Mouse (Mus musculus) stomach, postnatal 0 days (tissue): Measurements from ENCODE around the gene Prkag3. TPM values are rescaled to one million over a fixed set of nuclear protein-coding genes. Genes with fewer than 3 reads are reported as not detected.

Experiments used
- ATAC-seq: fragments of 200-750 bp; cut with Nextera tagmentation; 2 replicates; pipeline ENCODE4 v1.8.0; 2017; ENCODE audit not compliant: low FRiP score, low TSS enrichment
- DNase-seq: peaks from one replicate; pipeline ENCODE4 v3.0.0-alpha.2; 2016; ENCODE audit warnings: low spot score
- H3K27ac ChIP-seq: fragments of 300-500 bp; sonication (generic); replicated peaks from 2 replicates; pipeline ENCODE4 v1.5.1; 2014; ENCODE audit warnings: mild to moderate bottlenecking, control low read depth
- H3K27me3 ChIP-seq: fragments of 300-500 bp; sonication (generic); 2 replicates; pipeline ENCODE4 v1.6.1; 2014; ENCODE audit warnings: low read length; ENCODE audit not compliant: control insufficient read depth, insufficient read depth
- H3K36me3 ChIP-seq: fragments of 300-500 bp; sonication (generic); 2 replicates; pipeline ENCODE4 v1.6.1; 2014; ENCODE audit warnings: low read length, mixed read lengths; ENCODE audit not compliant: control insufficient read depth, insufficient read depth
- H3K4me1 ChIP-seq: fragments of 300-500 bp; sonication (generic); replicated peaks from 2 replicates; pipeline ENCODE4 v1.6.1; 2014; ENCODE audit warnings: antibody characterized with exemption; ENCODE audit not compliant: control insufficient read depth, insufficient read depth
- H3K4me2 ChIP-seq: fragments of 300-500 bp; sonication (generic); replicated peaks from 2 replicates; pipeline ENCODE4 v1.6.1; 2014; ENCODE audit warnings: low read depth, mild to moderate bottlenecking, control low read depth, moderate library complexity
- H3K4me3 ChIP-seq: fragments of 300-500 bp; sonication (generic); 2 replicates; pipeline ENCODE4 v1.5.1; 2014; ENCODE audit warnings: low read depth, low read length, control low read depth
- H3K9ac ChIP-seq: fragments of 300-500 bp; sonication (generic); 2 replicates; pipeline ENCODE4 v1.6.1; 2014; ENCODE audit warnings: mild to moderate bottlenecking, low read length, control low read depth, mixed read lengths
- H3K9me3 ChIP-seq: fragments of 300-500 bp; sonication (generic); 2 replicates; pipeline ENCODE4 v1.6.1; 2016; ENCODE audit warnings: low read length; ENCODE audit not compliant: control insufficient read depth
- CTCF ChIP-seq: IDR thresholded peaks from 2 replicates; pipeline ENCODE4 v1.5.1; 2016; ENCODE audit warnings: antibody characterized with exemption, low read depth, mild to moderate bottlenecking, moderate library complexity
- EP300 ChIP-seq: optimal IDR thresholded peaks from 2 replicates; pipeline ENCODE3; 2016; ENCODE audit warnings: antibody characterized with exemption
- WGBS: fragments of 180-500 bp; shearing (Covaris S2); extraction: QIAGEN DNeasy Blood & Tissue Kit; methylation state at CpG from one replicate; pipeline ENCODE4 v1.1.7; 2014; 5-methylcytosine and 5-hydroxymethylcytosine counted together
- polyA plus RNA-seq: library from polyadenylated mRNA; unstranded; fragments of >200 nt; fragmentation: Nextera tagmentation; extraction: Ambion mirVana; gene quantifications from 2 replicates; pipeline ENCODE4 v1.2.1, GENCODE M21; 2015

Gene Prkag3
- polyA plus RNA-seq, 1 experiment from 2014 or later = 0.25 TPM

DNA sequence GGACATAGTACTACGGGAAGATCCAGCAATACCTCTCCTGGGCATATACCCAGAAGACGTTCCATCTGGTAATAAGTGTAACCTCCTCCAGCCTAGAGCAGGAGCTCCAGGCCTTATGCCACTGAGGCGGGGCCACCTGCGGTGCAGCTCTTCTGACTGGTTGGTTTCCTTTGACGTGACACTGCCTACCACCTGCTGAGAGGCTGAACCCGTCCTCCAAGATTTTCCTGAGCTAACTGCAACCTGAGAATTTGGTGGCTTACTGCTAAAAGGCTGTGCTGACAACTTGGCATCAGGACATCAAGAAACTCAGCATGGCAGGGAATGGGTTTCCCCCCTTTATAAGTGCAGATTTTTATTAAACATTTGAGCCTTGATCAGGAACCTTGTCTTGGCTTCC is 39.5 kb downstream of the Prkag3 start:
- Histone ChIP-seq H3K4me2 (no peak overlapping the region), H3K27ac (no peak overlapping the region), H3K9ac (no peak overlapping the region), H3K9me3 (no peaks in the 10 kb centered on the region), H3K4me1 (peaks cover 4% of the 10 kb centered on the region; the same call in 1 of the 2 replicates), H3K36me3 (no peaks in the 10 kb centered on the region), H3K4me3 (no peak overlapping the region), H3K27me3 (no peaks in the 10 kb centered on the region)
- DNase-seq (no peak), ATAC-seq (no peak)
- no peak for TF ChIP-seq CTCF
- TF ChIP-seq EP300 = no peak
- WGBS = 39% methylated on average over 6 of the region's 6 CpGs

DNA sequence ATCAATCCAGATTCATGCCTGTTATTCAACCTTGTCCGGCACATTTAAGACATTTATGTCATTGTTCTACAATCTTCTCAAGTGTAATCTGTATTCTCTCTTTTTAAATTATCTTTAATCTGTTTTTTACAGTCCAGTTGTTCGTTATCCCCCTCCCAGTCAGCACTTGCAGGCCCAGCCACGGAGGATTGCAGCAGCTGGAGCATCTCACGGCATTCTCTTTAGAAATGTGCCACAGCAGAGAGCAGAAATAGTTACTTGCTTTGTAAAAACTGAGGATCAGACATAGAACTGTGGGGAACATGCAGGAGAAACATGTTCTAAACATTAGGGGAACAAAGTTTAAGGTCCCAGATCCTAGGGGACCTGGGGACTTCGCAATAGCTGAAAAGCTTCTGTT is 44.0 kb downstream of the Prkag3 start:
- no peaks in the 10 kb centered on the region for H3K9me3 ChIP-seq
- H3K27ac ChIP-seq = peak overlapping the region; percentile 25; the same call in 1 of the 2 replicates
- WGBS = 61% methylated on average over 5 of the region's 5 CpGs
- ATAC-seq (no peak), DNase-seq (no peak)
- no peaks in the 10 kb centered on the region for H3K4me1 ChIP-seq
- TF ChIP-seq EP300 = no peak
- no peak for TF ChIP-seq CTCF
- no peaks in the 10 kb centered on the region for H3K27me3 ChIP-seq
- no peaks in the 10 kb centered on the region for H3K36me3 ChIP-seq
- H3K4me2 ChIP-seq = no peak overlapping the region
- H3K9ac ChIP-seq = no peak overlapping the region
- no peak overlapping the region for H3K4me3 ChIP-seq

DNA sequence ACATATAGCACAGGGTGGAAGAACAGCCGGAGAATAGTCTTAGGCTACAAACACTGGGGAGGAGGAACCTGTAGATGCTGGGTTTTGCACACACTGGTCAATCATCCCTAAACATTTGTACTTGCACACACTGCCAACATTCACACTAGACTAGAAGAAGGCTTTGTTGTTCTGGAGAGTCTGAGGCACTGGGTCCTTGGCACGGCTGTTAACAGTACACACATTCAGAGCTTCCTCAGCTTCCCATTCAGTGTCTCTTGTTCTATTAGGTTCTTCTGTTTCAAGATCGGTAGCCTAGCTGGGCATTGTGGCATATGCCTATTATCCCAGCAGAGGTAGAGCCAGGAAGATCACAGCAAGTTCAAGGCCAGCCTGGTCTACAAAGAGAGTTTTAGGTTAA is 44.9 kb downstream of the Prkag3 start:
- H3K4me3 ChIP-seq = no peak overlapping the region
- ATAC-seq = no peak
- no peaks in the 10 kb centered on the region for H3K4me1 ChIP-seq
- H3K9me3 ChIP-seq = no peaks in the 10 kb centered on the region
- H3K27ac ChIP-seq = no peak overlapping the region
- H3K27me3 ChIP-seq = no peaks in the 10 kb centered on the region
- no peak overlapping the region for H3K9ac ChIP-seq
- TF ChIP-seq CTCF (no peak), EP300 (no peak)
- H3K36me3 ChIP-seq = no peaks in the 10 kb centered on the region
- WGBS = 77% methylated on average over 3 of the region's 3 CpGs
- no peak for DNase-seq
- no peak overlapping the region for H3K4me2 ChIP-seq

DNA sequence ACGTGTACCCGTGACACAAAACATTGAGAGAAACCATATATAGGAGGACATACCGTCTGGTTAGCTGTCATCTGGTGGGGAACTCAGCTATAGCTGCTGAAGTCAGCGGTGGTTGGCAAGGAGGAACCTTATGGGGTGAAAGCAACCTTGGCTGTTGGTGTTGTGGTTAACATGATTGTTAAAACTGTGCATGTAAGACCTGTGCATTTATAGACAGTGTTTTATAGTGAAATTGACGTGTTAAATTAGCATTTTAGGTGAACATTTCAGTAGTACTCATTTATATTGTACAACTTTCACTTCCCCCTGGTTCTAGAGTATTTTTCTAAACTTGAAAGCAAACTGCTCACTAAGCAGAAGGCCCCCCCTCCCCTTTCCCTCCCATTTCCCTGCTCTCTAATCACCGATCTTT is 46.9 kb downstream of the Prkag3 start:
- Histone ChIP-seq H3K27me3 (no peaks in the 10 kb centered on the region), H3K4me2 (no peak overlapping the region), H3K4me1 (no peaks in the 10 kb centered on the region), H3K27ac (no peak overlapping the region), H3K4me3 (no peak overlapping the region), H3K36me3 (peaks cover 9% of the 10 kb centered on the region), H3K9ac (no peak overlapping the region), H3K9me3 (no peaks in the 10 kb centered on the region)
- ATAC-seq = no peak
- no peak for DNase-seq
- TF ChIP-seq EP300 (no peak), CTCF (no peak)
- 89% methylated on average over 6 of the region's 6 CpGs for WGBS

DNA sequence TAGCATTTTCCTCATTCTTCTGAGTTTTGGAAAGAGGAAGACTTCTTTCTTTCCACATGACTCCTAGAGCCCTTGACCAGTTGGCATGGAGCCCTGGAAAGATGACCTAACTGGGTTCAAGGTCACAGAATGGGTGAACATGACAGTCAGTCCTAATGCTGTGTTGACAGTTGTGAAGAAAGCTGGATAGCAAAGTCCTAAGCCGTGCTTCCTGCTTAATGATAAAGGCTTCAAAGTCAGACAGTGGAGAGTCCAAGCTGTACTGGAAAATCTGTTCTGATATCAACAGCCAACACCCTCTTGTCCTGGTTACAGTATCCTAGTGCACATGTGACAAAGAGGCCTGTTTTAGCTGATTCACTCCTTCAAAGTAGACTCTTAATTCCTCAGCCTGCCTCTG is 50.2 kb downstream of the Prkag3 start:
- Histone ChIP-seq H3K27me3 (no peaks in the 10 kb centered on the region), H3K9ac (no peak overlapping the region), H3K9me3 (no peaks in the 10 kb centered on the region), H3K36me3 (peaks cover 16% of the 10 kb centered on the region), H3K4me3 (no peak overlapping the region), H3K4me1 (no peaks in the 10 kb centered on the region), H3K27ac (no peak overlapping the region), H3K4me2 (no peak overlapping the region)
- no peak for DNase-seq
- WGBS = 67% methylated on average over 1 of the region's 1 CpGs
- TF ChIP-seq CTCF (no peak), EP300 (no peak)
- ATAC-seq = peak; percentile 49; the same call in 1 of the 2 replicates

DNA sequence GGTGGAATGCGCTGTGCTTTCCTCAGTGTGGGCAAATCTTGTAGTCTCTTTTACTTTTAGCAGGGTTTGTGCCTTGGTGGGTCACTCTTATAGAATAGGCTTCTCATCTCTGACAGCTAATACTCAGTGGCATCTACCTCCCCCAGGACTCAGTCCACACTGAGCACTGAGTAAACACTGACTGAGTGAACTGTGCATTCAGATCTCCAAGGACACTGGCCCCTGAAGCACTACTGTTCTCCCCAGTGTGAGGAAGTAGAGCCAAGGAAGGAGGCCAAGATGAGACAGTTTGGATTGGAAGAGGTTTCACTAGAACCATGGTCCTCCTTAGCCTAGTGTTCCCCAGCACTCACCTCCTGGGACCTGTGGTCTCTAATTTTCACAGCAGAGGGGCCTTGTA is 50.7 kb downstream of the Prkag3 start:
- no peak for ATAC-seq
- H3K4me2 ChIP-seq = no peak overlapping the region
- no peak overlapping the region for H3K9ac ChIP-seq
- H3K4me1 ChIP-seq = no peaks in the 10 kb centered on the region
- WGBS = 100% methylated on average over 1 of the region's 1 CpGs
- H3K27me3 ChIP-seq = no peaks in the 10 kb centered on the region
- TF ChIP-seq CTCF (no peak), EP300 (no peak)
- H3K36me3 ChIP-seq = peaks cover 16% of the 10 kb centered on the region
- H3K9me3 ChIP-seq = no peaks in the 10 kb centered on the region
- no peak for DNase-seq
- H3K27ac ChIP-seq = no peak overlapping the region
- no peak overlapping the region for H3K4me3 ChIP-seq
